Mouse (Mus musculus) kidney, adult 11 months (tissue): Measurements from ENCODE around the gene Ccm2l.

ENCODE experiments used
- DNase-seq: peaks from one replicate; pipeline ENCODE4 v3.0.0; 2022

Gene Ccm2l

DNA sequence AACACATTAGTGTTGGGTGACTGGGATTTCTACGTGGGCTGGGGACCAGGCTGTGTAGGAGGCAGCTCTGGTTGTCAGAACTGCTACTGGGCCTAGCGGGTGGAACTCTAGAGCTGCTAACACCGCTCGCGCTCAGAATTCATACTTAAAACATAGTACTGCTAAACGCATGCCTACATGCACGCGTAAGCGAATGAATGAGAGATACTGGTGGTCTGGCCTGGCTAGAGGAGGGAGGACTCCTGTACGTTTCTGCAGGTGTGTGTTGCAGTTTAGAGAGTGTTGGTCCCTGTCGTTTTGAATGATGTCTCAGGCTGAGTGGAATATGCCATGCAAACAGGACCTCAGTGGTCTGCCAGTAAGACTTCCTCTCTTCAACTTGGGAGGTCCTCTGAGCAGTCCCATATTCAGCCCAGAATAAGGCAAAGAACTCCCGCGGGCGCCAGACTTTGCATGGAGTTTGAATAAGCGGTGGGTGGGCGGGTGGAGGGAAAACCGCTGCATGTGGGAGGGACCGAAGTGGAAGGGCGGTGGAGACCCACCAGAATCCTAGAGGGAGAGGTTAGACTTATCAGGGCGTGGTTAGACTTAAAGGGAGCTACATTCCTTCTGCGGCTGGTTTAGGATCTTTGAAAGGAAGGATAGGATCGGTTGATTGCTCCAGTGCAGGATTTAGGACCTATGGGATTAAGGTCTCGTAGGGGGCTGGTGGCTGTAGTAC is 41.5 kb downstream of the Ccm2l start:
- no peak for DNase-seq

GRCm38 (mm10) chr2:153107802-153108201 is 42.0 kb downstream of the Ccm2l start:
- DNase-seq = no peak

DNA sequence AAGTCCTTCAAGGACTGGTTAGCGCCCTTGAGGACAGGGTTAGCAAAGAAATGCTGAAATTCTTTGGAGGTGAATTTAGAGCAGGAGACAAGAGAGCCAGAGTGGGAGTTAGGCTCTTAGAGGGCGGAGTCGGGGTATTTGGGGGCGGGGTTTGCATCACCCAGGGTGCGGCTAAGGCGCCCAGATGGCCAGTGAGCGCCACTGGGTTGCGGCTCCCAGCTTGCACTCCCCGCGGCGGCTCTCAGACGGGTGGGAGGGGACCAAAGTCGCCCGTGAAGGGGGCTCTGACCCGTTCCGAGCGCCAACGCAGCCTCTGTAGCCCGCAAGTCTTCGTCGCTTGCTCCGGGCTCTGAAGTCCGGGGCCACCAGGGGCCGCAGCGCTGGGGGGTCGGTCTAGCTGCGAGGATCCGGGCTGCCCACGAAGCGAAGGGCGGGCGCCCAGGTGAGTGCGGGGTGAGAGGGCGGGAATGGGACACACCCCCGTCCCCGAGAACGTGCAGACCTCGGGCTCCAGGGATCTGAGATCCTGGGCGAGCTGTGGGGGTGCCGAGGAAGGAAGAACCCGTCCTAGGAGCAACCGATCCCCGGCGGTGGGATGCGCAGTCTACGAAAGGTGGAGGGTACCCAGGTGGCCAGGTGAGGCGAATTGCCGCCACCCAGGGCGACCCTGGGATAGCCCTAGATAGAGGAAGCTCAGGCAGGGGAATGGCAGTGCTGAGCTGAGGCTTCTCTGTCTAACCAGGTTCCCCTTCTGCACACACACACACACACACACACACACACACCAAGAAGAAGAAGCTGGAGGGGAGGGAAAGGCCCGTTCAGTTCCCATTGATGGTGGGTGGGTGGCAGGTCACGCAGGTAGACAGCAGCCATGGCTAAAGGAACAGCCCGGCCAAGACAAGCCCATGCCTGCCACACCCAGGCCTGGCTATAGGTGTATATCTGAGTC is 42.8 kb downstream of the Ccm2l start, which contains the start of gene Hck:
Gene Hck, plus strand, starts transcription at position 156 of the 952 bp plus-strand sequence.
- DNase-seq = peak; percentile 18

GRCm38 (mm10) chr2:153109596-153109995 is 43.8 kb downstream of the Ccm2l start:
- no peak for DNase-seq

- DNase-seq = no peak
Observed at GRCm38 (mm10) chr2:153111298-153111697, 45.5 kb downstream of the Ccm2l start.

- no peak for DNase-seq
Observed at GRCm38 (mm10) chr2:153115679-153116081, 49.9 kb downstream of the Ccm2l start.

GRCm38 (mm10) chr2:153117051-153117486 is 51.3 kb downstream of the Ccm2l start:
- no peak for DNase-seq

DNA sequence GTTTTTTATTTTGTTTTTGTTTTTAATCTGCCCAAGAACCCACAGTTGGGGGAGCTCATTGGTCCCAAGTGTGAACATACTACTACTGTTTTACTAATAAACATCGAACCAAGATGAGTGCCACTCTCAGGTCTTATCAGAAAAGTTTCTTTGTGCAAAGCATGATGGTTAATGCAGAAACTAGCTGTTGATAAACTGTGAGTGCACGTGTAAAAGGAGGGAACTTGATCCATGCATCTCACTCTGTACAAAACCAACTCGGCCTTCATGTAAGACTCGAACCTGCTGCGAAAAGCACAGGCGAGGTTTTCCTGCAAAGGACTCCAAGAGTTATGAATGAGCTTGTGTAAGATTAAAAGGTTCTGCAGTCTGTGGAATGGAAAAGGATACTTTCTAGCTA is 53.7 kb downstream of the Ccm2l start:
- no peak for DNase-seq

DNA sequence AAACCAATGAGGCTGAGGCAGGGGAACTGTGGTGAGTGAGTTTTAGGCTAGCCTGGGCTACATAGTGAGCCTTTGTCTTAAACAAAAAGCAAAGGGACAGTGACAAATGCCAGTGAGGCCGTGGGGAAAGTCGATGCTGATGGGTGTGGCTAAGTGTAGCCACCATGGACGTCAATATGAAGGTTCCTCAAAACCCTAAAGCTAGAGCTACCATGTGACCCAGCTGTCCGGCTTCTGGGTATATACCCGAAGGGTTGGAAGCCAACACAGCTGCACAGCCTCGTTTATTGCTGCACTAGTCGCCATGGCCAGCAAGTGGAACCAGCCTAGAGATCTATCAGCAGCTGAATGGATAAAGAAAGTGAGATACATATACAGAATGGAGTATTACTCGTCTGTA is 54.4 kb downstream of the Ccm2l start:
- DNase-seq = no peak

- DNase-seq = no peak
Observed at GRCm38 (mm10) chr2:153121821-153122615, 56.3 kb downstream of the Ccm2l start.

- DNase-seq = no peak
Observed at GRCm38 (mm10) chr2:153122701-153123100, 56.9 kb downstream of the Ccm2l start.

- no peak for DNase-seq
Observed at GRCm38 (mm10) chr2:153125875-153126274, 60.1 kb downstream of the Ccm2l start.

- no peak for DNase-seq
Observed at GRCm38 (mm10) chr2:153131019-153131418, 65.3 kb downstream of the Ccm2l start.
